Mouse (Mus musculus): ENCODE data around the gene Pih1d1.
A peak's percentile ranks its signal among the peaks of the same experiment; 100 is the strongest.
"Not testable (repeated sequence)": the region's sequence is repeated elsewhere in the genome, so short reads cannot be mapped to it uniquely, and the experiment has no call there.

Pih1d1 gene

DNA sequence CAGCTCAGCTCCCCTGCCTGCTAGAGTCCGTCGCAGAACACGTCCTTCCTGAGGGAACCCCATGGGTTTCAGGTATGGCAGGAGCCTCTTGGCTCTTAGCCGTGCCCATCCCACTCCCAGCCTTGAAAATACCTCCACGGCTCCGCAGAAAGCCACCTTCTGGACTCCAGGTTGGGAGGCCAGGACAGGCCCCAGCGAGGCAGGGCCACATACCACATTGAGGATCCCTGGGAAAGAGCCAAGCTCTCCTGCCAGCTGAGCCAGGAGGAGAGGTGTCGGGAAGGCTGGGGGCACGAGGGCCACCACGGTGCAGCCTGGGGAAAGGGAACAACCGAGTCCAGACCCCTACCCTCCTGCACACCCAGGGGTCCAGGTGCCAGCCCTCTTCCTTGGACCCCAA, 6.8 kb upstream of the Pih1d1 start:
- no peak for DNase-seq (ENCODE audit: low read depth, low spot score)

DNA sequence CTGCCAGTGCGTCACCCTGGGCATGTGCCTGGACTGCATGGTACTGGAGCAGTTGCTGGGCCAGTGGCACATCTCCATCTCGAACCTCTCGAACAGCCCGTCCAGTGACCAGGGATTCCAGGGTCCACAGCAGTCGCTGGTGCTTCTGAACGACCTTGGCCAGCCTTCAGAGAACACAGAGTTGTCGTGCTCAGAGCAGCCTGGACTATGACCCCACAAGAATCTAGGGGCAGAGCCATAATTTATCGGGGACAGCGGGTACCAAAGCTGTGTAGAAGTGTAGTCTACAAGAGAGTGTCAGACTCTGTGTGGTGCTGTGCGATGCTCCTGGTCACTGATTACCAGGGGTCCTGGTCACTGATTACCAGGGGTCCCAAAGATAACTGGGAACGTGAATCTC, 6.2 kb upstream of the Pih1d1 start:
- no peak for DNase-seq (ENCODE audit: low read depth, low spot score)

DNA sequence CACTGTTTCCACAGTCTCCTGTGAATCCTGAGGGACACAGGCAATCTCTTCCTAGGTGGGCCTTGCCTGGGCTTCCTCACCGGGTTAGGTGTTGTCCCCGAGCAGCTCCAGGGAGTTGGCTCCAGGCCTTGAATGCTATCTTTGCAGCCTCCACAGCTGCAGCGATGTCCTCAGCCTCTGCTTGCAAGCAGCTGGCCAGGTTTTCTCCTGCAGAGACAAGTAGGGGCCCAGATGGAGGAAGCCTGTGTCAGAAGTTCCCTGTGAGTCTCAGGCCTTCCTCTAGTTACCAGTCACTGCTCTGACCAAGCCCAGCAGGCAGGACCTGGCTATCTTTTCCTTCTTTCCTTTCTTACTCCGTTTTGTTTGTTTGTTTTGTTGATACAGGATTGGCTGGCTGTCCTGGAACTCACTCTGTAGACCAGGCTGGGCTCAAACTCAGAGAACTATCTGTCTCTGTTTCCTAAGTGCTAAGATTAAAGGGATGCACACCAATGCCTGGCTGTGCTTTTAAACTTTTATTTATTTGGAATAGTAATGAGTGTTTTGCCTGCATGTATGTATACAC, 5.5 kb upstream of the Pih1d1 start:
- no peak for DNase-seq (ENCODE audit: low read depth, low spot score)

DNA sequence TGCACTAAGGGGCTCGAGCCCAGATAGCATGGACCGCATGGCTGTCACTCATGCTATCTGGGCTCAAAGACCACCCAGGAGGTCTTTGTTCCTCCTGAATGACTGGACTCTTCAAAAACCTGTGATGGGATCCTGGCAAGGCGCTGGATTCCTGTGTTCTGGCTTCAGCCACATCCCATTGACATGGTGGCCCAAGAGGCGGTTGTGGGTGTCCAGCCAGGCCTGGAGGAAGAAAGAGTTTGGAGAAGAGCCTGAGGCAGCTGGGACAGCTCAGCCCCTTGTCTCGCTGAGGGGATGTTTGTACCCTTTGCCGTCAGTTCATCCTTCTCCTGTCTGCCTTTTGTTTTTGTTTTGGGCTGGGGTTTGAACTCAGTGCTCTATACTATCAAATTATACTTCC, 4.6 kb upstream of the Pih1d1 start:
- DNase-seq (ENCODE audit: low read depth, low spot score): no peak

DNA sequence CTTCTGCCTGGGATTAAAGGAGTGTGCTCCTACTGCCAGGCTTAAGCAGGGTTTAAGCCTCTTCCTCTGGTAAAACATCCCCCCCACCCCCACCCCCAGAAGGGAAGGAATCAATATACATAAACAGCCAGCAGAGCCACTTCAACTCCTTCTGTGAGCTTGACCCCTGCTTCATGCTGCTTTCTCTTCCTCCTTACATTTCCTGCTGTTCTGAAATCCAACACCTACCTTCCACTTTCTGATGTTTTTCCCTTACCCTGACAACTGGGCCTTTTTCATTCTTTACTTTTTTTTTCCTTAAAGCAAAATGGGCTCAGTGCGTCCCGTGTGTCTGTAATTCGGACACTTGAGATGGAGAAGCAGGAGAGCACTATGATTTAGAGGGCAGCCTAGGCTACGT, 3.8 kb upstream of the Pih1d1 start:
- no peak for DNase-seq (ENCODE audit: low read depth, low spot score)

DNA sequence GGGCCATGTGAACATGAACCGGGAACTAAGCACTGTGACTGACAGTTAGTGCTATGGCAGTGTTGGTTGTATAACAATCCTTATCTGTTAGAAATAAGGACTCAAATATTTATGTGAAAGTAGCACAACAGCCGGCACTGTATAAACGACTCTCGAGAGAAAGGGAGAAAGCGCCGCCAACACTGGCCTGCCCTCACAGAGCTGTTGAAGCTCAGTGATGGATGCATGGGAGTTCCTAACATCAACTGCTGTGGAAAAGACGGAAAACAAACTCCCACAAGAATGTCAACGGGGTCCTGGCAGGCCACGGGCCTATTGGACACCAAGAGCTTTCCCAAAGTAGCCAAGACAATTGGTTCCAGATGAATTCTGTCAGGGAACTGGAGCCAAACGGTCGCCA, 2.8 kb upstream of the Pih1d1 start:
- DNase-seq (ENCODE audit: low read depth, low spot score): no peak

DNA sequence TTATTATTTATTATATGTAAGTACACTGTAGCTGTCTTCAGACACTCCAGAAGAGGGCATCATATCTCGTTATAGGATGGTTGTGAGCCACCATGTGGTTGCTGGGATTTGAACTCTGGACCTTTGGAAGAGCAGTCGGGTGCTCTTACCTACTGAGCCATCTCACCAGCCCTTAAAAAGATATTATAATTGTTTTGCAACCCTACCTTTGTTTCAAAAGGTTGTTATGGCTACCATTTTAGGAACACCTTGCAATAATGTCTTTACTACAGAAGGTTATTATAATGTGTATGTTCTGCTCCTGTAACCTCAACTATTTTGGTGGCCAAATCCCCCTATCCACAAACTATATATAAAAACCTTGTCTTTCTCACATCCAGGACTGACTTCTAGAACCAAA, 1.1 kb upstream of the Pih1d1 start:
- not testable (repeated sequence) for DNase-seq (ENCODE audit: low read depth, low spot score)

DNA sequence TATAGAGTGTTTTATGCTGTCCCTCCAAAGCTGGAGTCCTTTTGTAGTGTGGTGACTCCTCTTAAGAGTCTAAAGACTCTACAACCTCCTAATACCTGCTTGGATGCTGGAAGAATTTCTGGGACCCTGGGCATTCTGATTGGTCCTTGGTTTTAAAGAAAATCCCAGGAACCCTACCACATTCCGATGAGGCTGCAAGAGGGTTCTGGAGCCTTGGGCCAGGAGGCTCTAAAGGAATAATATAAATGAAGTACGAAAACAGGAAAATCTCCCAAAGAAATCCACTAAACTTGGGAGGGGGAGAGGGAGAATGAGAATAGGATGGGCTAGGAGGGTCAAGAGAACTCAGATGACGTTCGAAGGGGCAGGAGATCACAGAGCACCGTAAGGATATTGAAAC, 517 bp upstream of the Pih1d1 start:
- no peak for DNase-seq (ENCODE audit: low read depth, low spot score)

DNA sequence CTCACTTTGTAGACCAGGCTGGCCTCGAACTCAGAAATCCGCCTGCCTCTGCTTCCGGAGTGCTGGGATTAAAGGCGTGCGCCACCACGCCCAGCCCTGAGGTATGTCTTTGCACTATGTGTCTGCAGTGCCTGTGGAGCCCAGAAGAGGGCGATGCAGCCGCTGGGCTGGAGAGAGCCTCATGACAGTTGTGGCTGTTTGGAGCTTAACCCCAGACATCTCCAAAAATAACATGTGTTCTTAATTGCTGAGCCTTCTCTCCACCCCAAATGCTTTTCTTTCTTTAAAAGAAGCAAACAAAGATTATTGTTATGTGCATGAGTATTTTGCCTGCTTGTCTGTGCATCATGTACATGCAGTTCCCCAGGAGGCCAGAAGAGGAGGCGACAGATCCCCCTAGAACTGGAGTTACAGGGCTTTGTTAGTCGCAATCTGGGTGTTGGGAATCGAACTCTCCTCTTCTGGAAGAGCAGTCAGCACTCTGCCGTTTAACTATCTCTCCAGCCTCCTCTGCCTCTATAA, 951 bp downstream of the Pih1d1 start:
- DNase-seq (ENCODE audit: low read depth, low spot score): no peak

DNA sequence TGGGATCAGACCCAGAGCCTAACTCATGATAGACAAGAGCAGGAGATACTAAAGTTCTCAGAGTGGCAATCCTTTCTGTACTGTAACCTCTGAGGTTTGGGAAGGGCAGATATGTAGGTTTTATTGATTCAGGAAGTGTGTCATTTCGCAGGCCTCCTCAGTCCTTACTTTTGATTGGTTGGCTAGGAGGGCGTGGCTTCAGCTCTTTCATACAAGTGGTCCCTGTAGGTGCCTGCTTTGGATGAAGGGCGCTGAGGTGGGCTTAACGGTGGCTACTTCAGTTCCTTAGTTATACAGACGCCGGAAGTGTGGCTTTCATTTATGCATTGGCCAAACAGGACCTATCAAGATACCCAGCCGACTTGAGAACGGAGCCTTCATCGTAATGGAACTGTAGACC, 1.5 kb downstream of the Pih1d1 start:
- no peak for DNase-seq (ENCODE audit: low read depth, low spot score)

DNA sequence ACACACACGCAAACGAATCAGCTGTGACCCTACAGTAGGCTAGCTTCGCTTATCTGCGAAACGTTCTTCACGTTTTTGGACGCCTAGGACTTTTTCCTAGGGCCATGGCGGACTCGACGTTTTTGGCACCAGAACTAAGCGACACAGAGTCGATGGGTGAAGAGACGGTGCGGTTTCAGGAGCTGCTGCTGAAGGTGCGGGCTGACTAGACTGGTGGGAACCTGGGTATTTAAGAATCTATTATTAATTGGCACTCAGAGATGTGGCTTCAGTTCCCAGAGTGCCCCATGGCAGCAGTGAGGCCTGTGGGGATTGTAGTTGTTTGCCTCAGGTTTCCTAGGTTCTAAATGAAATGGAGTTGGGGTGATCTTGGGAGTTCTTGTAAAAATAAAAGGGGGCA, 2.1 kb downstream of the Pih1d1 start:
- DNase-seq (ENCODE audit: low read depth, low spot score): no peak

DNA sequence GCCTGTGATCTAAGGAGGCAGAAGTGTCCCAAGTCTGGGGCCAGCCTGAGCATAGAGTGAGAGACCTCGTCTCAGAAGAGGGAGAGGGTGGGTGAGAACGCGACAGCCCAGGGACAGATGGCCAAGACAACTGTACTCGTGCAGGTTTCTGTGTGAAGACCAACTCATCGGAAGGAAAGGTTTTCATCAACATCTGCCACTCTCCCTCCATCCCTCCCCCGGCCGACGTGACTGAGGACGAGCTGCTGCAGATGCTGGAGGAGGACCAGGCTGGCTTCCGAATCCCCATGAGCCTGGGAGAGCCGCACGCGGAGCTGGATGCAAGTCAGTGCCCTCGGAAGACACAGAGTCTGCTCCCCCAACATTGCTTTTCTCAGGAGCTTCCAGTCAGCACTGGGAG, 3.4 kb downstream of the Pih1d1 start:
- no peak for DNase-seq (ENCODE audit: low read depth, low spot score)

DNA sequence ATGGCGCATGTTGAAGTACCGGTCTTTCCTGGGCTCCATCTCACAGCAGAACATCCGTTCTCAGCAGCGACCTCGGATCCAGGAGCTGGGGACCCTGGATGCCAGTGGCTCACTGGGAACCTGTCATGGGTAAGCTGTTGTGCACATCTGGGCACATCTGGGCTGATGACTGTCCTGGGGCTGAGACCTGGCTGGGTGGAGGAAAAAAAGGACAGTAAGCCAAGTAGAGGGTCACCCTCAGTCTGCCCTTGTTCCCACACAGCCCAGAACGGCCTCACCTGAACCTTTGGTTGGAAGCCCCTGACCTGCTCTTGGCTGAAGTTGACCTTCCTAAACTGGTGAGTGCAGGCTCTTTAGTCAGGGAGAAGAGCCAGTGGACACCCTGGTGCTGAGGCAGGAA, 4.9 kb downstream of the Pih1d1 start:
- no peak for DNase-seq (ENCODE audit: low read depth, low spot score)

DNA sequence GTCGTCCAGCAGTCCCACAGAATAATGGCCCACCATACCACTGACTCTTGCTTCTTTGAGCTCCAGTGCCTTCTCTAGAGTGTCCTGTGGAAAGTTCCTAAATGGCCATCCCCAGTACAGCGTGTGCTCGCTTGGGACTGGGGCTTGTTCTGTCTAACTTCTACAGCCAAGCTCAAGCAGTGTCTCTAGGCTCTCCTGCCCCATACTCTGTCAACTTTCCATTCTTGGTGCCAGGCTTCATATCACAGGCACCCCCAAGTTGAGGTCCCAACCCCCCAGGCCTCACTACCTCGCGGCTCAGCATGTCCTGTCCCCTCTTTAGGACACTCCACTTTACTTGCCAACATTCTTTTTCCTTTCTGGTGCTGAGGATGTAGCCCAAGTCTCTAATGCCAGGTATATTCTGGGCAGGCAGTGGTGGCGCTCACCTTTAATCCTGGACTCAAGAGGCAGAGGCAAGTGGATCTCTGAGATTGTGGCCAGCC, 6.3 kb downstream of the Pih1d1 start:
- no peak for DNase-seq (ENCODE audit: low read depth, low spot score)

DNA sequence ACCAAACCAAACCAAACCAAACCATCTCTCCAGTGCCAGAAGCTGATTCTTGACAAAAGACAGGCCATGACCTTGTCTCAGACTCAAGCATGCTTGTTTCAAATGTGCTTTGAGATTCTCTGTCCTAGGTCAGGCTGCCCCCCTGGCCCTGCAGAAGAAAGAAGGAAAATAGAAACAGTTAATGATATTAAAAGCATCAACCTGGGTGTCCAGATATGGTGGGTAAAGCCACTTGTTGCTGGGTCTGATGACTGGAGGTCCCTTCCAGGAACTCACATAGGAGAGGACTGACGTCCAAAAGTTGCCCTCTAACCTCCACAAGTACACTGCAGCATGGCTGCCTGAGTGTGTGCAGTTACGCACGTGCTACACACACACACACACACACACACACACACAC, 6.8 kb downstream of the Pih1d1 start:
- no peak for DNase-seq (ENCODE audit: low read depth, low spot score)

DNA sequence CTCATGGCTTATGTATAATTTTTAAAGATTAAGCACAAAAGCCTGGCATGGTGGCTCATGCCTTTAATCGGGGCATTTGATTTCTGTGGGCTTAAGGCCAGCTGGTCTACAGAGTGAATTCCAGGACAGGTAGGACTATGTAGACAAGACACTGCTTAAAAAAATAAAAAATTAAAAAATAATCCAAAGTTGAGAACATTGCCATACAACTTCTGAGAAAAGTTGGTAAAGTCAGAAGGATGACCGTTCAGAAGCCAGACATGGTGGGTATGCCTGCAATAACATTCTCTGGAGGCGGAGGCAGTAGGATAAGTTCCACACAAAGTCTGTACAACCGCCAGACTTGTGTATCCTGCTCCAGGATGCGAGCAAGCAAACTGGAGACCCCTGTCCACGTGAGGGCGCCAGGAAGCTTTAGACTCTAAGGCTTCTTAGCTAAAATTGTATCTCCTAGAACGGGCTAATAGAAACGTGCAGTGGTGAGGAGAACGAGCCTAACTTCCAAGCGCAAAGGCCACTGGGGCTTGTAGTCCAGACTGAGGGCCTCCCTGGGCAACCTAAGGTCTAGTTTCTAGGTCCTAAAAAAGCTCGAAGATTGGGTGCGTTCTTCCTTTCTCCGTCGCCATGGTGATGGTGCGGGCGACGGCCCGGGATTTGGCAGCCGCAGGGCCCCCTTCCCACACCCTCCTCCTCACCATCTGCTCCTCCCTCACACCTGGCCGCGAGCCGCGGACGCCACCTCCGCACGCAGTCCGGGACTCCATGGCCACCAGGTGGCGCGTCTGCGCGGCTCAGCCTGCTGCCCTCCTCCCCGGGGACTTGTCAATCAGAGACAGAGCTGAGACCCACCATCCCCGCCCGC, 7.7 kb downstream of the Pih1d1 start:
- peak; percentile 77 for DNase-seq (ENCODE audit: low read depth, low spot score)

DNA sequence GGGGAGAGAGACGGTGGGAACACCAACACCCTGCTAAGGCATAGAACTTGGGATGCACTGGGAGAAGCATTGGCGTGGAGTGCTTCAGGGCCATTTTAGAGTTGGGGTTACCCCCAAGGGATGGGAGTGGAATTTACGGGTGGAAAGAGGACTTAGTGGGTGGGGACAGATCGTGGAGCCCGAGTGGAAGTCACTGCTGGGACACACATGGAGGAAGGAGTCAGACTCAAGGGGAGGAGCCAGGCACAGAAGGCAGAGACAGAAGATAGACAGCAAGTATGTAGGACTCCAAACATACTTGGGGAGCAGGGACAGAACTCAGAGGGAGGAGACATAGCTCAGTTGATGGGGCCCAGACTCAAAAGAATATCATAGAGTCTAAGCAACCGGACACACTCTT, 8.4 kb downstream of the Pih1d1 start:
- no peak for DNase-seq (ENCODE audit: low read depth, low spot score)

DNA sequence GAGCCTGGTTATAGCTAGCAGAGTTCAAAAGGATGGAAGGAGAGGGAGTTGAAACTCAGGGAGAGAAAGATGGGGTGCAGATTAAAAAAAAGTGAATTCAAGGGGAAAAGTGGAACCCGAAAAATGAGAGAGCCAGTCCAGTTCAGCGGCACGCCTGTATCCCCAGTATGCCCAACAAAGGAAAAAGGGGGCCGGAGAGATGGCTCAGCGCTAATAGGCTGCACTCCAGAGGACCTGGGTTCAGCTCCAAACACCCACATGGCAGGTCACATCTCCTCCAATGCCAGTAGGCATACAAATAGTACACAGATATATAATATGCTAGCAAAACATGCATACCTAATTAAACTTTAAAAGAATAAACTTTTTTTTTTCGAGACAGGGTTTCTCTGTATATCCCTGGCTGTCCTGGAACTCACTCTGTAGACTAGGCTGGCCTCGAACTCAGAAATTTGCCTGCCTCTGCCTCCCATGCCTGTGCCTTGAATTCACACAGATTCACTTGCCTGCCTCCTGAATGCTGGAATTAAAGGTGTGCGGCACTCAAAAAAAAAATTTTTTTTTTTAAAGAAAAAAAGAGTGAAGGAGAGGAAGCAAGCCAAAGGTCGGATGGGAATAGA, 9.0 kb downstream of the Pih1d1 start:
- no peak for DNase-seq (ENCODE audit: low read depth, low spot score)

DNA sequence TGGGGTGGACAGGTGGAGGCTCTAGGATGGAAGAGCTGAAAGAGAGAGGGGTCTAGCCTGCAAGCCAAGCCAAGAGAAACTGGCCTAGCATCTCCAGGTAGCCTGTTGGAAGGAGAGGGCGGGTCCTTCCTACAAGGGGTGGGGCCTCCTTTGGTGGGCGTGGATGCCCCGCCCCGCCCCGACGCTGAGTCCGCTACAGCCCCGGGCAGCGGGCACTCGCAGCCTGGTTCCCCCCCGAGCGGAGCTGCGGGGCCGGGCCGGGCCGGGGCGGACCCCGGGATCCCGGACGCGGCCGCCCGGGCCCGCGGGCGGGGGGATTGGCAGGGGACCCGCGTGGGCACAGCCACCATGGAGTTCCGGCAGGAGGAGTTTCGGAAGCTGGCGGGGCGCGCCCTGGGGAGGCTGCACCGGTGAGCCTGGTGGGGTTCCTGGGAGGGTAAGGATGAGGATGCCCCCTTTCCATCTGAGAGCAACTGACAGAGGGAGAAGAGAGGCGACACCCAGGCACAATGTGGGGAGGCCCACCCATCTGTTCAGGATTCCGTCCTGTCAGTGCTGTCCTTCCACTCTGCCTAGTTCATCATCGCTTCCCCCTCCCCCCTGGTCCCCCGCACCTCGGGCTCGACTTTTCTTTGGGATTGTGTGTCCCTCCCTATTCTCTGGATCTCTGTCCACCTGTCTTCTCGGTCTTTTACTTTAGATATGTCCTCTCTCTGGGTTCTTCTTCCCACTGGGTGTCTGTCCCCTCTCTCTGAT, 9.8 kb downstream of the Pih1d1 start, which contains the start of gene Slc17a7:
Slc17a7 (plus strand) TSS at position 215 of the 756 bp plus-strand sequence.
- DNase-seq (ENCODE audit: low read depth, low spot score): no peak

DNA sequence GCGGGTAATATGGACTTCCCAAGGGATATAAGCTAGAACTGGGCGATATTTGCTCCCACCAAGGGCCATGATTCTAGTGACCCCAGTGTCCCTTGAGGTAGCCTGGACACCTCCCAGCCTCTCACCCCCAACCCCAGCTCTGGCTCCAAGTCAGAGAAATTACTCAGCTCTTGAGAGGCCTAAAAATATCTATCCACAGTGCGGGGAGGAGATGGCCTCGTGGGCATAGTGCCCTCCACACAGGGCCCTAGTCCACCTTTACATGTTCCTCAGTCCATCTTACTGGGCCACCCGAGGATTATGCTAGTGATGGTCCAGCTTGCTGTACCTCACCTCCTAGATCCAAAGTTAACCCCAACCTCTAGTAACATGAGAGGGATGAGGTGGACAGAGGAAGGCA, 10.7 kb downstream of the Pih1d1 start:
- DNase-seq (ENCODE audit: low read depth, low spot score): no peak

DNA sequence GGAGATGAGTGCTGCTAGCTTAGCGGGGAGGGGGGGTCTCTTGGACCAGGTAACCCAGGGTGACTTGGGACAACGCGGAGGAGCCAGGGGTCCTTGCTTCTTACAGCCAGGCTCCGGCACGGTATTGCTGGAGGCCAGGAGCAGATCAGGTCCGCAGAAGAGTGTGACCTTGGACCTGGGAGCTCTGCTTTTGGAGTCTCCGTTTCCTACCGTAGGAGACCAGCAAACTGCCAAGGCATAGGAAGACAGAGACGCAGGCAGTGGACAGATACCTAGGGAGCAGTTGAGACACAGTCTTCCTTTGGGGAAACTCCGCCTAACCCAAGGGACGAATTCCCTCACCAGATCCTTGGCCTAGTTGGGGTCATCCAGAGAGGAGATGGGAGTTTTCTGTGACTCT, 11.6 kb downstream of the Pih1d1 start:
- no peak for DNase-seq (ENCODE audit: low read depth, low spot score)

DNA sequence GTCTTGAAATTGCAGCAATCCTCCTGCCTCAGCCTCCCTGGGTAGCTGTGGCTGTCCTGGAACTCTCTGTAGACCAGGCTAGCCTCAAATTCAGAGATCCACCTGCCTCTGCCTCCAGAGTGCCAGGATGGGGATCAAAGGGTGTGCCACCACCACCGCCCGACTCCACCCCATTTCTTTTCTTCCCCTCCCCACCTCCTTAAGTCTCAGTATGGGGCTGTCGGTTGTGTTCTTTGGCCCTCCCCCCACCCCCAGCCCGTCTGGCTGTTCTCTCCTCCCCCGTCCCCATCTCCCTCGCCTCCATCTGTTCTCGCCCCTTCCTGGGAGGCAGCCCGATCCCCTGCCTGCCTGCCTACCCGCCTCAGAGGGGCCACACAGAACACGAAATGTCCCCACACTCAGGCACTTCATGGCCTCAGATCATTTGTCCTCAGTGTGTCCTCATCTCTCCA, 12.9 kb downstream of the Pih1d1 start:
- no peak for DNase-seq (ENCODE audit: low read depth, low spot score)

Data from embryo, embryonic 11.5 days (tissue).